Mouse (Mus musculus) stomach, postnatal 0 days (tissue): ENCODE results near the gene Whamm. TPM values are rescaled to one million over a fixed set of nuclear protein-coding genes. Genes with fewer than 3 reads are reported as not detected.

Experiments
- ATAC-seq: fragments of 200-750 bp; cut with Nextera tagmentation; 2 replicates; pipeline ENCODE4 v1.8.0; 2017; ENCODE audit not compliant: low FRiP score, low TSS enrichment
- DNase-seq: peaks from one replicate; pipeline ENCODE4 v3.0.0-alpha.2; 2016; ENCODE audit warnings: low spot score
- H3K27ac ChIP-seq: fragments of 300-500 bp; sonication (generic); replicated peaks from 2 replicates; pipeline ENCODE4 v1.5.1; 2014; ENCODE audit warnings: mild to moderate bottlenecking, control low read depth
- H3K27me3 ChIP-seq: fragments of 300-500 bp; sonication (generic); 2 replicates; pipeline ENCODE4 v1.6.1; 2014; ENCODE audit warnings: low read length; ENCODE audit not compliant: control insufficient read depth, insufficient read depth
- H3K36me3 ChIP-seq: fragments of 300-500 bp; sonication (generic); 2 replicates; pipeline ENCODE4 v1.6.1; 2014; ENCODE audit warnings: low read length, mixed read lengths; ENCODE audit not compliant: control insufficient read depth, insufficient read depth
- H3K4me1 ChIP-seq: fragments of 300-500 bp; sonication (generic); replicated peaks from 2 replicates; pipeline ENCODE4 v1.6.1; 2014; ENCODE audit warnings: antibody characterized with exemption; ENCODE audit not compliant: control insufficient read depth, insufficient read depth
- H3K4me2 ChIP-seq: fragments of 300-500 bp; sonication (generic); replicated peaks from 2 replicates; pipeline ENCODE4 v1.6.1; 2014; ENCODE audit warnings: low read depth, mild to moderate bottlenecking, control low read depth, moderate library complexity
- H3K4me3 ChIP-seq: fragments of 300-500 bp; sonication (generic); 2 replicates; pipeline ENCODE4 v1.5.1; 2014; ENCODE audit warnings: low read depth, low read length, control low read depth
- H3K9ac ChIP-seq: fragments of 300-500 bp; sonication (generic); 2 replicates; pipeline ENCODE4 v1.6.1; 2014; ENCODE audit warnings: mild to moderate bottlenecking, low read length, control low read depth, mixed read lengths
- H3K9me3 ChIP-seq: fragments of 300-500 bp; sonication (generic); 2 replicates; pipeline ENCODE4 v1.6.1; 2016; ENCODE audit warnings: low read length; ENCODE audit not compliant: control insufficient read depth
- CTCF ChIP-seq: IDR thresholded peaks from 2 replicates; pipeline ENCODE4 v1.5.1; 2016; ENCODE audit warnings: antibody characterized with exemption, low read depth, mild to moderate bottlenecking, moderate library complexity
- EP300 ChIP-seq: optimal IDR thresholded peaks from 2 replicates; pipeline ENCODE3; 2016; ENCODE audit warnings: antibody characterized with exemption
- WGBS: fragments of 180-500 bp; shearing (Covaris S2); extraction: QIAGEN DNeasy Blood & Tissue Kit; methylation state at CpG from one replicate; pipeline ENCODE4 v1.1.7; 2014; 5-methylcytosine and 5-hydroxymethylcytosine counted together
- polyA plus RNA-seq: library from polyadenylated mRNA; unstranded; fragments of >200 nt; fragmentation: Nextera tagmentation; extraction: Ambion mirVana; gene quantifications from 2 replicates; pipeline ENCODE4 v1.2.1, GENCODE M21; 2015

The Whamm gene
- polyA plus RNA-seq, 1 experiment from 2014 or later, result 3.8 TPM

DNA sequence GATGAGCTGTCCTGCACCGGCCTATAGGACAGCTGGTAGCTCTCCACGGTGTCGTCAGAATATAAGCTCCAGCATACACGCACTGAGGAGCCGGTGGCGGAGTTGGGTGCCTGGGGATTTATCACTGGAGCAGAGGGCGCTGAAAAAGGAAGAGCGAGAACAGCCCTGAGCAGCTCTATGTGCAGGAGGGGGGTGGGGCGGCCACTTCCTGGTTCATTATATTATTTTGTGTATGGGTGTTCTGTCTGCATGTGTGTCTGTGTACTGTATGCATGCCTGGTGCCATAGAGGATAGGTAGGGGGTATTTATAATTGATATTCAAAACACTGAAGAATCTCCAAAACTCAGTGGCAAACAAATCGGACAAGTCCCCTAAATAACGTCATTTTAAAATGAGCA, 22.2 kb upstream of the Whamm start:
- 0 out of 2 replicates have a peak, but pooled peaks have one; percentile 45 for ATAC-seq
- WGBS, result 54% methylated on average over 11 of the region's 11 CpGs

DNA sequence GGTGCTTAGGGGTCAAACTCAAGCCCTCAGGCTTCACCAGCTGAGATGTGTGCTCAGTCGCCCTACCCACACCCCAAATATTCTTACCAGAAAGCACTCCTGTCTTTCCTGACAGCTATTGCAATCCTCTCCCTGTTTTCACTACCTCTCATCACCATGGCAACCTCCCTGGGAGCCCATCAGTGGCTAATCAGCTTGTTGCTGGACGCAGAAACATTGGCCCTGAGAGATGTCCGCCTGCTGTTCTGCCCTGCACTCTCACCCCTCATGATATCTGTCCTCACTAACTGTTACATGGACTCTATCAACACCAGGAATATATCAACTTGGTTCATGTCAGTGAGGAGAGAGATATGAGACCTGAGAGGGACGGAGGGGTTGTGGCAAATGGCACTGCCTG, 17.5 kb upstream of the Whamm start:
- no peaks in the 10 kb centered on the region for H3K4me1 ChIP-seq
- WGBS, result 62% methylated on average over 4 of the region's 4 CpGs
- H3K4me3 ChIP-seq, result no peak overlapping the region
- DNase-seq, result no peak
- H3K9ac ChIP-seq, result no peak overlapping the region
- H3K27ac ChIP-seq, result no peak overlapping the region
- H3K9me3 ChIP-seq, result no peaks in the 10 kb centered on the region
- no peak for ATAC-seq
- no peaks in the 10 kb centered on the region for H3K27me3 ChIP-seq
- no peaks in the 10 kb centered on the region for H3K36me3 ChIP-seq
- H3K4me2 ChIP-seq, result no peak overlapping the region
- no peak for TF ChIP-seq EP300
- no peak for TF ChIP-seq CTCF

More for the DNA sequence above, 22.2 kb upstream of the Whamm start:
- Histone ChIP-seq H3K4me1 (no peaks in the 10 kb centered on the region), H3K4me3 (no peak overlapping the region), H3K4me2 (no peak overlapping the region), H3K27ac (no peak overlapping the region), H3K27me3 (no peaks in the 10 kb centered on the region), H3K9me3 (no peaks in the 10 kb centered on the region), H3K9ac (no peak overlapping the region), H3K36me3 (no peaks in the 10 kb centered on the region)
- TF ChIP-seq CTCF (no peak), EP300 (no peak)
- no peak for DNase-seq

DNA sequence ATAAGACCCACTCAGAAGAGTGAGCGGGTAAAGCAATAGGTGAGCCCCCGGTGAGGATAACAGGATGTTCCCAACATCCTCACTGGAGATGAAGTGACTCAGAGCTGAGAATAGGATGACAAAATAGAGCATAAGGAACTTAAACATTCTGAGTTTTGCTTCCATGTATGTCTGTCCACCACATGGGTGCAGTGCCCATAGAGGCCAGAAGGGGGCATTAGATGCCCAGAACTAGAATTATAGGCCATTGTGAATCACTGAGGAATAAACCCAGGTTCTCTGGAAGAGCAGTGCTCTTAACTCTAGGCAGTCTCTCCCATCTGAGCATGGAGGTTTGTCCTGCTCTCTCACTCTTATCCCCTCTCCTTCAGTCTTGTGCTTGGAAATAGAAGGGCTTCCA, 16.7 kb upstream of the Whamm start:
- Histone ChIP-seq H3K4me1 (no peaks in the 10 kb centered on the region), H3K36me3 (no peaks in the 10 kb centered on the region), H3K9me3 (no peaks in the 10 kb centered on the region), H3K9ac (no peak overlapping the region), H3K4me2 (no peak overlapping the region), H3K4me3 (no peak overlapping the region), H3K27me3 (no peaks in the 10 kb centered on the region), H3K27ac (no peak overlapping the region)
- ATAC-seq (no peak), DNase-seq (peak; percentile 63)
- TF ChIP-seq CTCF (peak; percentile 71), EP300 (no peak)
- WGBS, result 85% methylated on average over 2 of the region's 2 CpGs

DNA sequence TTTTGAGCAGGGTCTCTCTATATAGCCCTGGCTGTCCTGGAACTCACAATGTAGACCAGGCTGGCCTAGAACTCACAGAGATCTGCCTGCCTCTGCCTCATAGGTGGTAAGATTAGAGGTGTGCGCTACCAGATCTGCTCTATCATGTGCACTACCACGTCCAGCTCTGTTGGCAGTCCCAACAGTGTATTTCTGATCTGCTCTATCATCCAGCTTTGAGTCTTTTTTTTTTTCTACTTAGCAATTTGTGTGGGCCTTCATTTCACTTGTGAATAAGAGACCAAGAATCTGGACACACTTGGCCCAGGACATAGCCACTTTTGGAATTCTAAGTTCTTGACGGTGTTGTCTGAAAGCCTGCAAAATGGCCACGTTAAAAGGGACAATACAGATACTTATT, 14.2 kb upstream of the Whamm start:
- no peaks in the 10 kb centered on the region for H3K27me3 ChIP-seq
- 63% methylated on average over 4 of the region's 4 CpGs for WGBS
- DNase-seq (no peak), ATAC-seq (no peak)
- H3K27ac ChIP-seq, result no peak overlapping the region
- no peak overlapping the region for H3K4me3 ChIP-seq
- H3K36me3 ChIP-seq, result no peaks in the 10 kb centered on the region
- no peak overlapping the region for H3K4me2 ChIP-seq
- no peaks in the 10 kb centered on the region for H3K4me1 ChIP-seq
- H3K9ac ChIP-seq, result no peak overlapping the region
- TF ChIP-seq EP300, result no peak
- TF ChIP-seq CTCF, result no peak
- H3K9me3 ChIP-seq, result no peaks in the 10 kb centered on the region

DNA sequence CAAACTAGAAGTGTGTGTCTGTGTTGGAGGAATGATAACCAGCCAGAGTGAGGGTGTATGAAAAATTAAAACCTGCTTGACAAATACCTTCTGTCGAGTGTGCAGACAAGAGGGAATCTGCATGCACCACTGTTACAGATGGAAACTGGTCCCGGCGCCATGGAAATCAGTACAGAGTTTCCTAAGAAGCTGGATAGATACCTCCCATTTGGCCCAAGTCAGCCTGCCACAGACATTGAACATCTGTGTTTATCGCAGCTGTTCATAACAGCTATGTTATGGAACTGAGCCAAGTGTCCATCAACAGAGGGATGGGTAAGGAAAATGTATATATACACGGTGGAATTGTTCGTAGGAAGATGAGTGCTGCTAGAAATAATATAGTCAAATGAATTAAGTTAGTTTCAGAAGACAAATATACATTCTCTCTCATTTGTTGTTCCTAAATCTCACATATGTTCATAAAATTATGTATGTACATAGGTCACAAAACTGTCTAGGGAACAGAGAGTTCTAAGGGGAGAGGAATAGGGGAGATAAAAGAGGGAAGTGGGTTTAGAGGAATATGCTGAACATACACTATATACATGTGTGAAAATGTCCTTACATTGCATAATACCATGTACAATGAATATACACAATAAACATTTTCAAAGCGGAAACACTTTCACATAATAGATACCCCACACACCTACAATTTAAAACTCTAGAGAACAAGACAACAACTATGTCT, 13.6 kb upstream of the Whamm start:
- H3K4me3 ChIP-seq, result no peak overlapping the region
- no peak overlapping the region for H3K27ac ChIP-seq
- 48% methylated on average over 7 of the region's 7 CpGs for WGBS
- H3K27me3 ChIP-seq, result no peaks in the 10 kb centered on the region
- H3K4me2 ChIP-seq, result no peak overlapping the region
- DNase-seq, result no peak
- no peaks in the 10 kb centered on the region for H3K9me3 ChIP-seq
- ATAC-seq, result no peak
- TF ChIP-seq EP300, result no peak
- TF ChIP-seq CTCF, result no peak
- H3K9ac ChIP-seq, result no peak overlapping the region
- no peaks in the 10 kb centered on the region for H3K4me1 ChIP-seq
- H3K36me3 ChIP-seq, result no peaks in the 10 kb centered on the region

DNA sequence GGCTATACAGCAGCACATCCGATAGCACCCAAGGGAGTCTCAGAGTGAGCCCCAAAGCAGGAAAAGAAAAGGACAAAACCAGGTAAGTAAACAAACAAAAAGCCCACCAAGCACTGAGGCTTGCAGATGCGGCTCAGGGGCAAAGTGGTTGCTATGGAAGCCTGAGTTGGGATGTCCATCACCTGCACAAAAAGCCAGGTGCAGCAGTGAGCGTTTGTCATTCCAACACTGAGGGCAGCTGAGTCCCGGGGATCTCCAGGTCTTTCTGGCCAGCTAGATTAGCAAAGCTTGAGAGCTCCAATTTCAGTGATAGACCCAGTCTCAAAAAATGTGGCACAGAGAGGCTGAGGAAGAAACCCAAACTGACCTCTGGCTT, 13.1 kb upstream of the Whamm start:
- TF ChIP-seq CTCF (no peak), EP300 (no peak)
- Histone ChIP-seq H3K36me3 (no peaks in the 10 kb centered on the region), H3K9ac (no peak overlapping the region), H3K27ac (no peak overlapping the region), H3K27me3 (no peaks in the 10 kb centered on the region), H3K4me1 (no peaks in the 10 kb centered on the region), H3K9me3 (no peaks in the 10 kb centered on the region), H3K4me3 (no peak overlapping the region), H3K4me2 (no peak overlapping the region)
- no peak for DNase-seq
- no peak for ATAC-seq
- 38% methylated on average over 4 of the region's 4 CpGs for WGBS
